Mouse (Mus musculus): ENCODE measurements at regions not wholly inside any gene's neighbourhood (a gene's known extent, or its start where the extent isn't known, plus 50 kb on each side); places are given as distances from the start of the nearest gene placed in this dataset.

GRCm38 (mm10) chr9:113601451-113601850 is 106.6 kb downstream of the Pdcd6ip start:
- ATAC-seq (replicated peaks; ENCODE audit: low FRiP score, poor library complexity, severe bottlenecking) = no peak

GRCm38 (mm10) chr9:113587260-113587659 is 120.8 kb downstream of the Pdcd6ip start:
- ATAC-seq (replicated peaks; ENCODE audit: low FRiP score, poor library complexity, severe bottlenecking) = no peak

GRCm38 (mm10) chr9:113586477-113586876 is 121.6 kb downstream of the Pdcd6ip start:
- ATAC-seq (replicated peaks; ENCODE audit: low FRiP score, poor library complexity, severe bottlenecking) = no peak

GRCm38 (mm10) chr9:113578221-113578620 is 129.8 kb downstream of the Pdcd6ip start:
- no peak for ATAC-seq (replicated peaks; ENCODE audit: low FRiP score, poor library complexity, severe bottlenecking)

- ATAC-seq (replicated peaks; ENCODE audit: low FRiP score, poor library complexity, severe bottlenecking) = no peak
These were observed 139.2 kb downstream of the Pdcd6ip start for GRCm38 (mm10) chr9:113568849-113569248.

GRCm38 (mm10) chr9:113567705-113568104 is 140.4 kb downstream of the Pdcd6ip start:
- no peak for ATAC-seq (replicated peaks; ENCODE audit: low FRiP score, poor library complexity, severe bottlenecking)

- no peak for ATAC-seq (replicated peaks; ENCODE audit: low FRiP score, poor library complexity, severe bottlenecking)
These were observed 141.4 kb downstream of the Pdcd6ip start for GRCm38 (mm10) chr9:113566620-113567019.

GRCm38 (mm10) chr9:113553911-113554310 is 154.1 kb downstream of the Pdcd6ip start:
- ATAC-seq (replicated peaks; ENCODE audit: low FRiP score, poor library complexity, severe bottlenecking) = no peak

- ATAC-seq (replicated peaks; ENCODE audit: low FRiP score, poor library complexity, severe bottlenecking) = no peak
These were observed 160.6 kb downstream of the Pdcd6ip start for GRCm38 (mm10) chr9:113547458-113547857.

- ATAC-seq (replicated peaks; ENCODE audit: low FRiP score, poor library complexity, severe bottlenecking) = no peak
These were observed 179.5 kb downstream of the Pdcd6ip start for GRCm38 (mm10) chr9:113528586-113528985.

- ATAC-seq (replicated peaks; ENCODE audit: low FRiP score, poor library complexity, severe bottlenecking) = no peak
These were observed 183.8 kb downstream of the Pdcd6ip start for GRCm38 (mm10) chr9:113524307-113524706.

- ATAC-seq (replicated peaks; ENCODE audit: low FRiP score, poor library complexity, severe bottlenecking) = no peak
These were observed 184.9 kb downstream of the Pdcd6ip start for GRCm38 (mm10) chr9:113523173-113523572.

- no peak for ATAC-seq (replicated peaks; ENCODE audit: low FRiP score, poor library complexity, severe bottlenecking)
These were observed 188.3 kb downstream of the Pdcd6ip start for GRCm38 (mm10) chr9:113519727-113520126.

GRCm38 (mm10) chr9:113518482-113518881 is 189.6 kb downstream of the Pdcd6ip start:
- ATAC-seq (replicated peaks; ENCODE audit: low FRiP score, poor library complexity, severe bottlenecking) = no peak

- no peak for ATAC-seq (replicated peaks; ENCODE audit: low FRiP score, poor library complexity, severe bottlenecking)
These were observed 190.3 kb downstream of the Pdcd6ip start for GRCm38 (mm10) chr9:113517756-113518155.

- ATAC-seq (replicated peaks; ENCODE audit: low FRiP score, poor library complexity, severe bottlenecking) = no peak
These were observed 192.4 kb downstream of the Pdcd6ip start for GRCm38 (mm10) chr9:113515703-113516020.

GRCm38 (mm10) chr9:113514846-113515702 is 193.0 kb downstream of the Pdcd6ip start:
- no peak for ATAC-seq (replicated peaks; ENCODE audit: low FRiP score, poor library complexity, severe bottlenecking)

- ATAC-seq (replicated peaks; ENCODE audit: low FRiP score, poor library complexity, severe bottlenecking) = no peak
These were observed 196.8 kb downstream of the Pdcd6ip start for GRCm38 (mm10) chr9:113511302-113511701.

- no peak for ATAC-seq (replicated peaks; ENCODE audit: low FRiP score, poor library complexity, severe bottlenecking)
These were observed 198.7 kb downstream of the Pdcd6ip start for GRCm38 (mm10) chr9:113509368-113509767.

- no peak for ATAC-seq (replicated peaks; ENCODE audit: low FRiP score, poor library complexity, severe bottlenecking)
These were observed 199.2 kb downstream of the Pdcd6ip start for GRCm38 (mm10) chr9:113508821-113509220.

GRCm38 (mm10) chr9:113507561-113508460 is 200.2 kb downstream of the Pdcd6ip start:
- no peak for ATAC-seq (replicated peaks; ENCODE audit: low FRiP score, poor library complexity, severe bottlenecking)
